Mouse (Mus musculus): ENCODE measurements around the gene St8sia1.
A peak's percentile ranks its signal among the peaks of the same experiment; 100 is the strongest.

The St8sia1 gene

DNA sequence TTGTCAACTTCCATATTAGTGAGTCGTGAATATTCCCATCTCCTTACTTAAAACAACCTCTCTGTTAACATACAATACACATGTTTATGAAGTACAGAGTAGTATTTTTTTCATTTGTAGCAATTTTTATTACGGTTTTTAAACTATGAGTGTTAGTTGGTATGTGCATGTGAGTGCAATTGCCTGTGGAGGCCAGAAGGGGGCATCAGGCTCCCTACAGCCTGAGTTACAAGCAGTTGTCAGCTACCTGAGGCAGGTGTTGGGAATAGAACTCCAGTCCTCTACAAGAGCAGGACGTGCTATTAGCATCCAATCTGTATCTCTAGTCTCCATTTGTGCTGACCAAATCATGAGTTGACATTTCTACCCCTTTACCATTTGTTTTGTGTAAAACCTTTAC, 19.8 kb downstream of the St8sia1 start:
- no peak for DNase-seq (ENCODE audit: low spot score)

DNA sequence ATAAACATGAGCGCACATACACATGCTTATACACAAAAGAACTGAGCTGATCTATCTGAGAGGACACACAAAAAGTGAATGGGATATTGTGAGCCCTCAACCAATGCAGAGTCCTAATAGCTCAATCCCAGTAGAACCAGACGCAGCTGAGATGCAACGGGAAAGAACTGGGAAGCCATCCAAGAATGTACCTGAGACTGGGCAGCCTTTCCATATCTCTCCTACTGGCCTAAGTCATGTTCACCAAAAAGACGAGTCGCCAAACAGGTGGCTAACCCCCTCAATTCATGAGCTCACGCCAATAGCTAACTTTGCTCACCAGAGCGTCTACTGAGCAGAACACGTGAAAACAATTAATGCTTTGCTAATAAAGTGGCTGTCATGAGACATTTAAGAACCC, 20.8 kb downstream of the St8sia1 start:
- no peak for DNase-seq (ENCODE audit: low spot score)

DNA sequence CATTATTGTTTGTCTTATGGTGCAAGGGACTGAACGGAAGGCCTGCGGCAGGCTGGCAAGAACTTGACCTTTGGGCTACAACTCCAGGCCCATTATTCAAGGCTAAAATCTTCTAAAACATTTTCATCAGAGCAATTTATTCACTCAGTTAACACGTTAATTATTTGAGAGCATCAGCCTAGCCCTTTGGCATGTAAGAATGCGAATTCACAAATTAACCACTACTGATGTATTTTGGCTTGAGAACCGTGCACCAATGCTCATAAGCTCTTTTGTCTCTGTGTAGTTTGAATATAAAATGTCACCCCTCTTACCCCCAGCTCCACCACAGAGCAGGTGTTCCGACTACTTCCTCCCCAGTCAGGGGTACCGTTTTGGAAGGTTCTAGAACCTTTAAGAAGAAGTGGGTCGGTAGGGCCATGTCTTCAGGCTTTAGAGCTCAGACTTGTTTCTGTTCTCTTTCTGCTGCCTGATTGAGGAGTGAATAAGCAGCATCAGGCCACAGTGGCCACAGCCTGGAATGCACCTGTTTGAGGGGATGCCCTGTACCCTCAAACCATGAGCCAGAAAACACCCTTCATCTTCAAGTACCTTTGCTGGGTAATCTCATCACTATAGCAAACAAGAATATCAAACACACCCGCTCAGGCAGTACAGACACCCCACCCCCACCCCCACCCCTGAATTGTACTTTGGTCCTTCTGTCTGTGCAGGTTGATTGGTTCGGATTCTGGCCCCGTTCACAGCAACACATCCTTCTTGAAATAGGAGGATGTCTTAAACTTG, 22.5 kb downstream of the St8sia1 start:
- no peak for DNase-seq (ENCODE audit: low spot score)

DNA sequence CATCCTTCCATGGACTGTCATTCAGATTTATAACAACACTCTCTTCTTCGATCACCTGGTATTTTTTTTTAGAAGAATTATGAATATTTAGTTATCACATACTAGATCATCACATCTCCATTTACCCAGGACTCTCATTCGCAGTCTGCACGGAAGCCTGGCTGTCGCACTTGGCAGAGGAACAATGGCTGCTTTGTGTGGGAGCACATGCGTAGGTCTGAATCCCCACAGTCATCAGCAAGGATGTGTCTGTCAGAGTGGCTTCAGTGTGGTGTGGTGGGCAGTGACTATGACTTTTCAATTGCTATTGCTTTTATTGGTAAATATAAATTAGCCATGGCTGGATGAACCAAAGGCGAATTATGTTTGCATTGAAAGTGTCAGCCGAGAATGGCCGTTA, 23.2 kb downstream of the St8sia1 start:
- no peak for DNase-seq (ENCODE audit: low spot score)

DNA sequence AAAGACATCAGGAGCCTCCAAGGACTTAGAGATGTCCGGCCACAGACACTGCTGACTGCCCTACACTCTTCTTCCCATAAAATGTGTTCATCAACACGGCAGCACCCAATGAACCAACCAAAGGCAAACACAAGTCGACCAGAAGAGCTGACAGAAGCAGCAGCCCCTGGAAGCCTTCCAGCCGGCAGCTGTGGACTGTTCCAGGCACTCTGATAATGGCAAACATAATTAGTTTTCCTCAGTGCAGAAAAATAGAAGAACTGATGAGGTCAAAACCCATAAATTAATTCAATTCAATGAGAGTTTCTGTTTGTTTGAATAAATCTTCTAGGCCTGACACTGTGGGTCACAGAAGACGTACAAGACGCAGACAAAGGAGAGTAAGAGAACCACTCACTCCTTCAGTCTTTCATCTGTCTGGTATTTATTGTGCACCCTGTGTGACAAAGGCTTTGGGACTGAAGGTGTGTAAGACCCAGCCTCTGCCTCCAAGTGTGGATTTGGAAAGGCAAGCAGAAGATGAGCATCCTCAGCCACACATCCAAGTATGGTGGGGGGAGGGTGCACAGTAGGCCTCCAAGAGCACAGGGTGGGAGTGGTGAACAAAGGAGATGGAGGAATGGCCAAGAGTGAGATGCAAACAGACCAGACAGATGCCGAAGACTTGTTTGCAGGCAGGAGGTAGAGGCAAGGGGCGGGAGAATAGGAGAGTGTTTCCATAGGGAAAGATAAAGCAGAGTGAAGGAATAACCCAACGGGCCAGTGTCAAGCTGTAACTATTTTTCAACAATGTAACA, 25.5 kb downstream of the St8sia1 start:
- DNase-seq (ENCODE audit: low spot score) = no peak

DNA sequence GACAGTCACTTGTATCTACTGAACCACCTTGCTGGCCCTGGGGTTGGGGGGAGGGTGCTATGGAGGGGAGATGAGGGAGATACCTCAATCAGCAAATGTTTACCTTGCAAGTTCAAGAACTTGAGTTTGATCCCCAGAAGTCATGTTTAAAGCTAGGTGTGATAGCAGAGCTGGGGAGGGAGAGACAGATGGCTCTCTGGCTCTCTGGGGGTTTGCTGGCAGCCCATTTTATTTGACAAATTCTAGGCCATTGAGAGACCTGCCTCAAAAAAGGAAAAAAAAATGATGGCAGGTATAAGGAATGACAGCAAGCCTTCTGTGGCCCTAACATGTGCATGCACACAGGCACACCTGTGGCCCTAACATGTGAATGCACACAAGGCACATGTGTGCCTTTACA, 26.2 kb downstream of the St8sia1 start:
- DNase-seq (ENCODE audit: low spot score) = no peak

DNA sequence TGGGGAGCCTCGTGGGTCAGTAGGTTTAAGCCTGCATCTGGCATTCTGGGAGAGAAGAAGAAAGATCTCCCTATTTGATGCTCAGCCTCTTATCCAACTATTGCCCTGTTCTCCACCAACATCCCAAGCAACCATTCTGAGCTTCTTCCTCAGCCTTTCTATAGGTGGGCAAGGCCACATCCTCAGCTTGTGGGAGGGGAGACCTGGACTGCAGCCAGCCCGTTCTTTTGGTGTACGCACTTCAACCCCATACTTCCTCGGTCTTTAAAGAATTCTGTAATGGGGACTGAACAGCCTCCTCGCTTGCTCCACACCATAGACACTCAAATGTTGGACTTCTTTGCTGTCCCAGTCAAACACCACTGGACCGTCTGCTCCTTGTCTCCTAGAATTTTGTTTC, 31.7 kb downstream of the St8sia1 start:
- DNase-seq (ENCODE audit: low spot score) = no peak

DNA sequence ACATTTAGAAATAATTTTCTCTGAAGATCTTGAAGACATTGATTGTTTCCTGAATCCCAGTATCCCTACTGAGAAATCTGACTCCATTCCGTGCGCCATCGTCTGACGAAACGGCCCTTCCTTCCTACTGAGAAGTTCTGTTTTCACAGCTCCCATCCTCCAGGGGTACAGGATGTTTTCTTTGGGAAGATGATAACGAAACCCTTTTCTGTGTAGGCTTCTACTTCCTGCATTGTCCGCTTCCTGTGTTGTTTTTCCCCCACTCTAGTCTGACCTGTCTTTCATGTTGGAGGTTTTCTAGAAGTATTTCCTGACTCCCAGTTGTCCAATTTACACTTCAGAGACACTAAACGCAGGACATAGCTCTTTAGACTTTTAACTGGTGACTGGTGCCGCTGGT, 32.1 kb downstream of the St8sia1 start:
- no peak for DNase-seq (ENCODE audit: low spot score)

DNA sequence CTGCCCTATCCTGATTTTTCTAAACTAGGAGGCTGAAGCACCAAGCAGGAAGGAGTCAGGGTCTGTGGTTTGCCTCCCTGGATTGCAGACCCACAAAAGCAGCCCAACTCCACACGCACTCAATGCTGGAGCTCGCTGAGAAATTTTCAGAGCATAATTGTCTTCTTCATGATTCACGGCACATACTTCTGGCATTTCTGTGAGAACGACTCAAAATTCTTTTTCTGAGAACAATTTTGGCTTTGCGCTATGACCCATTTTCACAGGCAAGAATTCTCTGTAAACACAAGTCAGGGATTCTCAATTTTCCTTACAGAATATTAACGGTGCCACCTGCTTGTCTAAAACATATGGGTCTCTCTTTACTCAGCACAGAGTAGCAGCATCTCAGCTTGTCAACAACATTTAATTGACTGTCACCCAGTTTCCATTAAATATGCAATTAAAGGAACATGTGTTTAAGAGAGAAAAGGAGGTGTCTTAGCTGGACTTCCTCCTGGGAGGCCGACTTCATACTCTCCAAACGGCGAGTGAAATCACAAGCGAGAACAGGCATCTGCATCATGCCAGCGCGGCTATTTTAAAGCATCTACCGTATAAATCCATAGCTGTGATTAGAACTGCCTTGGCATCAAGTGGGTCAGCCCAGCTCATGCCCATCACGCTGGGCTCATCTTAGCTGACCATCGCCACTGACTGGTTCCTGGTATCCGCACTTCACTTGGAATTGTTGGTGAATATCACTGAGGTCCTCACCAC, 35.5 kb downstream of the St8sia1 start:
- no peak for DNase-seq (ENCODE audit: low spot score)

DNA sequence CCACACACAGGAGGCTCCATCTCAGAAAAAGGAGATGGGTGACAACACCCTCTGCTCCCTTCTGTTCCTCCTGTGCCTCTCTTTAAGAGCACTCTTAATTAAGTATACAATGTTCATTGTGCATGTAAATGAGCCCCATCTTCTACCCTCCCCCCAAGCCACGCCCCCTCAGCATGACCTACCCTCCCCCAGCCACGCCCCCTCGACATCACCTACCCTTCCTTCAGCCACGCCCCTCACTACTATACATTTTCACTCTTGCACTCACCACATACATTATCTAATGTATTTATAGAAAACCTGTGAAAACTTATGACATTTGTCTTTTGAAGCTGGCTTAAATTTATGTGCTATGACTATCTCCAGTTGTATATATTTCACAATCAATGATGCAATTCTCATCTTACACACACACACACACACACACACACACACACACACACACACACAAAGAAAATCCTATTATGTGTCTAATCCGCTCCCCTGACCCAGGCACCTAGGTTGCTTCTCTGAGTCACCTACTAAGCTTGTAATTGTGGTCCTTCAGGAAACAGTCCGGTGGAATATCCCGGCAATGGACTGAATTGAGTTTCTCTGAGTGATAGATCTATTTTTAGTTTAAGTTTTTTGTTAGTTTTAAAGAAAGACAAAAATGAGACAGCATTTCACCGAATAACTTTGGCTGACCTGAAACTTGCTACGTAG, 37.2 kb downstream of the St8sia1 start:
- no peak for DNase-seq (ENCODE audit: low spot score)

DNA sequence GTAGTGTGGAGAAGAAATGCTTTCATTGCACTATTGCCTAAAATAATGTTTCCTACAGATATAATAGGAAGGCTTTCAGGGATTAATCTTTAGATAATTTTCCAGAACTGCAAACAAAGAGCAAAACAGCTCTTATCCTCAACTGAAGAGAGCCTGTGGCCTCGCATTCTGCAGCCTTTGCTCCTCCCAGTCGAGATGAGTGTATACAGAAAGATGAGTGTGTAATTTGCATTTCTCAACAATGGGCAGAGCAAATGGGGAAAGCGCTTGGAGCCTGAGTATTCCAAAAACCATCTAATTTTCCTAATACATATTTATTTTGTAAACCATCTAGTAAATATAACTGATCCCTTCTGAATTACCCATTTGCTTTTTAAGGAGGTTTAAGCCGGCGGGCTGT, 38.3 kb downstream of the St8sia1 start:
- no peak for DNase-seq (ENCODE audit: low spot score)

DNA sequence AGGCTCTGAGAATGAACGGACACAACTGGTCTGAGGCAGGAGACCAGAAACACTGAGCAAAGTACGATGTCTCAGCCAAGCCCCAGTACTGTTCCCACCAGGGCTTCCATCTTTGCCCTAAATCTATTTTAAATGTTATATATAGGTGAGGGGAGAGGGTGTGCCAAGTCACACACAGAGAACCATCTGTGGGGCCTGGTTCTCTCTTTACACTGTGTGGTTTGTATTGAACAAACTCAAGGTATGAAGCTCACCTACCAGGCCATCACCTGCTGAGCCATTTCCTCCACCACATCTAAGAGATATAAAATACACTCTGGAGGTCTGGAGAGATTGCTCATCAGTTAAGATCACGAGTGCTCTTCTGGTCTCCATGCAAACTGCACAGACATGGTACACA, 38.9 kb downstream of the St8sia1 start:
- DNase-seq (ENCODE audit: low spot score) = no peak

DNA sequence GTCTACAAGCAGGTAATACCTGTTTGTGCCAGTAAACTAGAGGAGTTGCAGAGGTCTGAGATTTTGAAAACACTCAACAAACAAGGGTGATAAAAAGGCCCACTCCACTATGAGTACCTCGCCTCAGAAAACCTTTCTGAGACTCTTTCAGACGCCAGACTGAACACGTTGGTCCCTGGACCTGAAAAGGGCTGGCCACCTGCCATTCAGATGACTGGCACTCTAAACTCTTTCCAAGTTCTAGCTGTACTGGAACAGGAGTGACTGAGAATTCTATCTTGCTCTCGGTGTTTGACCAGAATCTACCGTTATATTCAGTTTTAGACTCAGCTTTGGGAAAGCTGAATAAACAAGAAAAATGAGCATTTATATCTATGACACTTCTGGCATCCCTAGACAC, 43.4 kb downstream of the St8sia1 start:
- DNase-seq (ENCODE audit: low spot score) = no peak

DNA sequence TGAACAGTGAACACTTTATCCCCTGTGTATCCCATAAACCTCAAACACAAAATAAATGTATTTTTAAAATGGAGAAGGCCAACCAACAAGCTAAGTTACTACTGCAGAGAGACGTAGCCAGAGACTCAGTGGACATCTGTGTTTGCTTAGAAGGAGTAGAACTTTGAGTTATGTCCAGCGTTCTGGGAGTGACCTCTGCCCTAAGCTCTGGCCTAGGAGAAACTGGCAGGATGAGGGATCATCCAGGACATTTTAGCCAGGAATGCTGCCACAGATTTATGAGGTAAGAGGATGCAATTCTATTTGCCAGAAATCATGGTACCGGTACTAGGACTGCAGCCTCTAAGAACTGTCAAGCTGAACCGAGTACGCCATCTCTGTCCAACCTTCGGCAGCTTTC, 45.6 kb downstream of the St8sia1 start:
- no peak for DNase-seq (ENCODE audit: low spot score)

DNA sequence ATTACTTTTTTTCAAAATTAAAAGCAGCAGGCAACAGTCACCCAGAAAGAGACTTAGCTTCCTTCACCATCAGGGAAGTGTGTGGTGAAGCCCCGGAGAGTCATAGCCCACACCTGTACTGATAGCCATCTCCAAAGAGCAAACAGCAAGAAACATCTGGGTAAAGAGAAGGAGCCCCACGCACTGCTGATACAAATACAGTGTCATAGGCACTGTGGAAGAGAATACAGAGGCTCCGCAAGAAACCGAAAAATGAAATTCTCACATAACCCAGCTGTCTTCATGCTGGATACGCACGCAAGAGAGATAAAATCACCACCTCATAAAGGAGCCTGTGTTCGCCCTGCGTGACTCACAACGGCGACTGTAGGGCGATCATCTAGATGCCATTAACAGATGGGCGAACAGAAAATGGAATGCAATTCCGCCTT, 46.8 kb downstream of the St8sia1 start:
- peak; percentile 8 for DNase-seq (ENCODE audit: low spot score)

DNA sequence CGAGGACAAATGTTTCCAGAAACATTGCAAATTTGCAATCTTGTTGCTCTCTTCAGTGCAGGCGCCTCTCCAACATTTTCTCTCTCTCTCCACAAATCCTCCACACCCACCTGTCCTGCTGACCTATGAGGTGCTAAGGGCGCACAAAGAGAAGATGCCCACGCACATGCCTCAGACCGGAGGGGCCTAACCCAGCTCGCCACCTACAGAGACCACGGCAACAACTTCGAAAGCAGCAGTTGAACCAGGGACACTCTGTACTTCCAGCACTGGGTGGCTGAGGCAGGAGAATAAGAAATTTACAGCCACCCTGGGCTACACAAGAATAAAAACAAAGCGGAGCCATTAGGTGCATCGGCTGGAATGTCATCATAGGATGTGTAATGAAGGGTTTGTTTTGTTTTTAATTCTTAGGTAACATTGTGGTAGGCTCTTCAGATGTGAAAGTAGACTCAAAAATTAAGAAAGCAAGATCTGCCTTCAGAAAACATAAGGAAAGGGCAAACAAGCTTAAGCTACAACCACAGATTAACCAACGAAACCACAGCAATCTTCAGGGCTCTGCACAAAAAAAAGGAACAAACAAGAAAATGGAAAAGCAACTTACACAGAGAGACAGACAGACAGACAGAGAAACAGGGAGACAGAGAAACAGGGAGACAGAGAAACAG, 47.8 kb downstream of the St8sia1 start:
- no peak for DNase-seq (ENCODE audit: low spot score)

DNA sequence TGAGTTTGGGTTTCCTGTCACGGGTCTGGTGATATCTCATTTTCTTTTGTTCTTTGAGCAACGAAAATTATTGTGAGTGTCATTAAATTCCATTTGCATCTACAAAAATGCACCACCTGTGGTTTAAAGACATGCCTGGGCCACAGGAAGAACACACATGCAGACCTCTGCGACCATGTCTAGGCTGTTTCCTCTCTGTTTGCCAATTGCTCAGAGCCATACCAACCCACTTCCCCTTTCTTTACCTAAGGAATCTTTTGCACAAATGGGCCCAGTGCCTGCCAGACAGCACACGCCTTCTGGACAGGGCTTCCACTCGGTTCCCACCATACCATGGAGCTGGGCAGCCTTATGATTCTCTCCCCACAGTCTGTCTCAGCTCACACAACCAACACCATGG, 48.8 kb downstream of the St8sia1 start:
- DNase-seq (ENCODE audit: low spot score) = no peak

DNA sequence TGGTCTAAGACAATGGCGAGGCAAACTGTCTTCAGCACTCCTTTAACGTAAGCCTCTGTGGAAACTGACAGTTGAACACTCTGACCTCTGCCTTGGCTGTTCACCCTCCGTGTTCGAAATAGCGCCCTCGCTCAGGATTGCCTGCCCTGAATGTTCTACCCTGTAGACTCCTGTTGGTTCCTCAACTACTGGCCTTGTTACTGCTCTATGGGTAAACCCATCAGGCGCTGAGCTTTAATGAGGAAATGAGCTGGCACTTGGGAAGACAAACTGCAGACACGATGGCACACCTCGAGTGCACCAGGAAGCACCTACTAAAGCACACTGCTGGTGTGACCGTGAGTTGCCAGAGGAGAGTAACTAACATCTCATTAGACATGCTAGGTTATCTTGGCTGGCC, 49.6 kb downstream of the St8sia1 start:
- DNase-seq (ENCODE audit: low spot score) = no peak

DNA sequence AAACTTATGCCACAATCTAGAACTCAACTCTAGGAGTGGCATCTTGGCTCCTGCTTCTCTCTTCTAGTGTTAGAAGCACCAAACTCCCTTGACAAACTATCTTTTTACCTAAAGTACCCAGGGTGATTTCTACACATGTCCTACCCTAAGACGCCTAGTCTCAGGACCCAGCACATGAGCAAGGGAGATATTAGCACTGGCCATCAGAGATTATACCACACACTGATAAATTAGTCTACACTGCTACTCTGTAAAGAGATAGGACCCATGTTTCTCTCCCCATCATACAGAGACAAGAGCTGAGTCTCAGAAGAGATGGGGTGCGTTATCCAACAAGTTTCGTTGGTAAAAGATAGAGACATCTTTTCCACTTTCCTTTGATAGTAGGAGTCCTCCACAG, 53.0 kb downstream of the St8sia1 start:
- no peak for DNase-seq (ENCODE audit: low spot score)

DNA sequence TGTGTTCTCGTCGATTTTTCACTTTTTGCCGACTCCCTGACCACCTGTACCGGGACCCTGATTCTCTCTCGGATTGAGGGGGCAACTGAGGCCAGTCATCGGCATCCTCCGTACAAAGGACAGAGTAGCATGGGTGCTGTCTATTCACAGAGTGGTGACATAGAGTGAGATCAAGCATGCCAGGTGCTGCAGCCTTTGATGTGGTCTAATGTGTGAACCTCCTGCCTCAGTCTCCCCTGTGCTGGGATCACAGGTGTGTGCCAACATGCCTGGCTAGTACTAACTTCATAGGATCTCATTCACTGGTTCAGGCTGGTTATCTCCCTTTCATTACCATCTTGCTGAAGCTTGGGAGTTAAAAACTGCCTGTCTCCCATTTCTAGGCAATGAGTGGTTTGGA, 53.5 kb downstream of the St8sia1 start:
- no peak for DNase-seq (ENCODE audit: low spot score)

DNA sequence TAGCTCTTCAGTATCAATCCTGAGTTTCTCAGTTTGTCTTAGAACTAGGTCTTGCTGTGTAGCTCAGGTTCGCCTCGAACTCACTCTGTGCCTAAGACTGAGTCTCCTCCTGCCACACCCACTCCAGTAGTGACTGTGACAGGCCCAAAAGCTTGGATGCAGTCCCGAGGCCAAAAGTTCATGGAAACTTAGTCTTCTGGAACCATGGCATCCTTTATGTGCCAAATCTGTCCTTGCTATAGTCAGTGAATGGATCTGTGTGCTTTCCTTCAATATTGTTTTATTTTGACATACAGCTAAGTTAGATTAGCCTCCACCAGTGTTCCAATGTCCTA, 54.5 kb downstream of the St8sia1 start:
- no peak for DNase-seq (ENCODE audit: low spot score)
